Mouse (Mus musculus) kidney, embryonic 15.5 days (tissue): ENCODE results near the gene Gm21818. TPM values are rescaled to one million over a fixed set of nuclear protein-coding genes. Genes with fewer than 3 reads are reported as not detected.
"Not testable (repeated sequence)": the region's sequence is repeated elsewhere in the genome, so short reads cannot be mapped to it uniquely, and the experiment has no call there.

Experiments used
- ATAC-seq: fragments of 200-750 bp; cut with Nextera tagmentation; replicated peaks from 2 replicates; pipeline ENCODE4 v1.8.0; 2017; ENCODE audit warnings: moderate TSS enrichment; ENCODE audit not compliant: low FRiP score
- H3K27ac ChIP-seq: fragments of 300-500 bp; sonication (generic); 2 replicates; pipeline ENCODE4 v1.5.1; 2015; ENCODE audit warnings: mild to moderate bottlenecking, inconsistent platforms
- H3K27me3 ChIP-seq: fragments of 300-500 bp; sonication (generic); 2 replicates; pipeline ENCODE4 v1.6.1; 2015; ENCODE audit warnings: inconsistent platforms
- H3K36me3 ChIP-seq: fragments of 300-500 bp; sonication (generic); 2 replicates; pipeline ENCODE4 v1.6.1; 2015; ENCODE audit warnings: inconsistent platforms
- H3K4me1 ChIP-seq: fragments of 300-500 bp; sonication (generic); 2 replicates; pipeline ENCODE4 v1.6.1; 2015; ENCODE audit warnings: inconsistent platforms
- H3K4me2 ChIP-seq: fragments of 300-500 bp; sonication (generic); 2 replicates; pipeline ENCODE4 v1.6.1; 2015; ENCODE audit warnings: moderate library complexity, mild to moderate bottlenecking, inconsistent platforms
- H3K4me3 ChIP-seq: fragments of 300-500 bp; sonication (generic); replicated peaks from 2 replicates; pipeline ENCODE4 v1.5.1; 2015; ENCODE audit warnings: mild to moderate bottlenecking, inconsistent platforms
- H3K9ac ChIP-seq: fragments of 300-500 bp; sonication (generic); 2 replicates; pipeline ENCODE4 v1.6.1; 2015; ENCODE audit warnings: mild to moderate bottlenecking, inconsistent platforms
- H3K9me3 ChIP-seq: fragments of 300-500 bp; sonication (generic); replicated peaks from 2 replicates; pipeline ENCODE4 v1.6.1; 2016; ENCODE audit warnings: inconsistent platforms
- WGBS: fragments of 180-500 bp; shearing (Covaris S2); methylation state at CpG from one replicate; pipeline ENCODE4 v1.1.7; 2015; ENCODE audit warnings: mixed read lengths; 5-methylcytosine and 5-hydroxymethylcytosine counted together
- polyA plus RNA-seq: library from polyadenylated mRNA; unstranded; fragments of >200 nt; fragmentation: Nextera tagmentation; extraction: Ambion mirVana; gene quantifications from 2 replicates; pipeline ENCODE4 v1.2.1, GENCODE M21; 2015

Gene Gm21818
- not detected in 2 replicates for polyA plus RNA-seq

GRCm38 (mm10) chr13:120172133-120172532 lies at the start of gene Gm21818:
Gm21818 (plus strand) TSS chr13:120172433.
- ATAC-seq, H3K9ac ChIP-seq, H3K4me2 ChIP-seq, H3K27me3 ChIP-seq, H3K4me1 ChIP-seq, H3K4me3 ChIP-seq, H3K27ac ChIP-seq, H3K36me3 ChIP-seq, H3K9me3 ChIP-seq: not testable (repeated sequence)
- WGBS = 73% methylated on average over 4 of the region's 4 CpGs

- 93% methylated on average over 2 of the region's 5 CpGs for WGBS
- not testable (repeated sequence) for H3K9ac ChIP-seq, H3K4me2 ChIP-seq, H3K27ac ChIP-seq, H3K36me3 ChIP-seq, H3K9me3 ChIP-seq, ATAC-seq, H3K27me3 ChIP-seq, H3K4me3 ChIP-seq, H3K4me1 ChIP-seq
Measured at GRCm38 (mm10) chr13:120139946-120140345, 32.3 kb upstream of the Gm21818 start, which contains the start of gene Gm20767. Gm20767 (plus strand) TSS chr13:120140246.

- ATAC-seq, H3K9ac ChIP-seq: not testable (repeated sequence)
- 84% methylated on average over 2 of the region's 3 CpGs for whole genome bisulfite sequencing
Measured at GRCm38 (mm10) chr13:120142348-120142747, 29.9 kb upstream of the Gm21818 start.

GRCm38 (mm10) chr13:120149660-120150407 lies 22.4 kb upstream of the Gm21818 start:
- H3K4me3 ChIP-seq, H3K36me3 ChIP-seq, H3K4me2 ChIP-seq, H3K9ac ChIP-seq, H3K9me3 ChIP-seq, H3K27me3 ChIP-seq, H3K27ac ChIP-seq, H3K4me1 ChIP-seq, ATAC-seq: not testable (repeated sequence)
- 59% methylated on average over 3 of the region's 4 CpGs for WGBS

More at GRCm38 (mm10) chr13:120142348-120142747, 29.9 kb upstream of the Gm21818 start:
- not testable (repeated sequence) for H3K27me3 ChIP-seq, H3K4me2 ChIP-seq, H3K27ac ChIP-seq, H3K9me3 ChIP-seq, H3K4me3 ChIP-seq, H3K4me1 ChIP-seq, H3K36me3 ChIP-seq

- not testable (repeated sequence) for H3K4me3 ChIP-seq, H3K4me1 ChIP-seq, H3K4me2 ChIP-seq, H3K27ac ChIP-seq, ATAC-seq, H3K9me3 ChIP-seq, H3K36me3 ChIP-seq, H3K9ac ChIP-seq, H3K27me3 ChIP-seq
- 74% methylated on average over 3 of the region's 3 CpGs for WGBS
Measured at GRCm38 (mm10) chr13:120150589-120150988, 21.6 kb upstream of the Gm21818 start.

GRCm38 (mm10) chr13:120168301-120168700 lies 3.9 kb upstream of the Gm21818 start:
- not testable (repeated sequence) for H3K9me3 ChIP-seq, H3K36me3 ChIP-seq, H3K4me2 ChIP-seq, H3K4me1 ChIP-seq, ATAC-seq, H3K9ac ChIP-seq, H3K27ac ChIP-seq, H3K4me3 ChIP-seq, H3K27me3 ChIP-seq
- 61% methylated on average over 5 of the region's 5 CpGs for WGBS

- H3K9me3 ChIP-seq, H3K4me2 ChIP-seq, H3K4me3 ChIP-seq, H3K36me3 ChIP-seq, ATAC-seq, H3K27ac ChIP-seq, H3K4me1 ChIP-seq, H3K9ac ChIP-seq, H3K27me3 ChIP-seq: not testable (repeated sequence)
- 86% methylated on average over 7 of the region's 8 CpGs for WGBS
Measured at GRCm38 (mm10) chr13:120196189-120196821, 24.1 kb downstream of the Gm21818 start.

- not testable (repeated sequence) for H3K27me3 ChIP-seq, H3K9me3 ChIP-seq, H3K27ac ChIP-seq, ATAC-seq, H3K4me3 ChIP-seq, H3K4me2 ChIP-seq, H3K4me1 ChIP-seq, H3K36me3 ChIP-seq, H3K9ac ChIP-seq
- no CpG with 5 or more reads among the region's 2 CpGs for WGBS
Measured at GRCm38 (mm10) chr13:120215847-120216246, 43.6 kb downstream of the Gm21818 start, which contains the start of gene Gm21762. Gm21762 (minus strand) TSS chr13:120215947.

- not testable (repeated sequence) for H3K4me1 ChIP-seq, H3K4me2 ChIP-seq, H3K9me3 ChIP-seq, H3K9ac ChIP-seq, H3K36me3 ChIP-seq, H3K4me3 ChIP-seq, H3K27me3 ChIP-seq, H3K27ac ChIP-seq, ATAC-seq
- 77% methylated on average over 5 of the region's 5 CpGs for WGBS
Measured at GRCm38 (mm10) chr13:120220922-120221321, 48.7 kb downstream of the Gm21818 start.

- WGBS = 96% methylated on average over 16 of the region's 25 CpGs
- not testable (repeated sequence) for H3K9me3 ChIP-seq, ATAC-seq, H3K4me3 ChIP-seq, H3K36me3 ChIP-seq, H3K9ac ChIP-seq, H3K27me3 ChIP-seq, H3K4me1 ChIP-seq, H3K4me2 ChIP-seq, H3K27ac ChIP-seq
Measured at GRCm38 (mm10) chr13:120223012-120223659, 50.9 kb downstream of the Gm21818 start.
